Comparison of ENCODE assay signal across 9 mouse cellular contexts in the genomic region with DNA sequence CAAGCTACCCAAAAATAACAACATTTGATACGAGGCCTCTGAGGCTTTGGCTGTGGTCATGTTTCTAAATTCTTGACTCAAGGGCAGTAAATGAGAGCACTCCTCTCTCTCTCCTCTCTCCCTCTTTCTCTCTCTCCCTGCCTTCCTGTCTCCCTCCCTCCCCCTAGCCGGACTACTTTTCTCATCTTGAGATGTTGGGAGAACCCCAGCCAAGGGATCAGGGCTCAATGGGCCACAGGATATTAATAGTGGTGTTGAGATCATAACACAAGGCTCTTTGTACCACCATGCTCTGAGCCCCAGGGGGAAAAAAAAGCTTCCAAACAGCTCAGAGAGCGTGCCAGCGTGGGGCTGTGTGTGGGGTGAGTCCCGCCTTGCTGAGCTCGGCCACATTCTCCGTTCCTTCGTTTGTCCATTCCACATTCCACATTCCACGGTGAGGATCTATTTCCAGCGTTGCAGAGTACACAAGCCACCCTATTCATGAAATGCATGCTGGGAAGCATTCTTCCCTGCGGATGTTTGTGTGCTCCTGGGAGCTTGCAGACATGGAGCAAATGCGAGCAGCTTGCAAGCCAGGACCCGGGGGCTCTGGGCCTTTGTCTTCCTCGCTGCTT. TPM values are rescaled to one million over a fixed set of nuclear protein-coding genes. Genes with fewer than 3 reads are reported as not detected.
DNase-seq lines count a peak whose midpoint lies in the region; ATAC-seq and TF ChIP-seq lines count a peak whose summit lies in the region.
"Had no signal": no experiment of that assay in that cellular context is flagged by ENCODE, and none has a peak within 500 bp of the region (broad histone marks: within the 10 kb centered on the region; RNA-seq: fewer than 3 reads in every experiment).

No protein-coding gene starts in this region.

- peak overlapping the region; percentile 66 for H3K27ac ChIP-seq in liver, postnatal 0 days (ENCODE audit: low read depth)
- no peak overlapping the region for H3K27ac ChIP-seq in liver, embryonic 12.5 days
- peak overlapping the region; percentile 87 for H3K27ac ChIP-seq in embryonic facial prominence, embryonic 12.5 days
- H3K27ac ChIP-seq in lung, embryonic 16.5 days (ENCODE audit: low read length), result peak overlapping the region; percentile 95
- H3K27ac ChIP-seq: liver, embryonic 14.5 days had no signal

- H3K9me3 ChIP-seq in liver, postnatal 0 days (ENCODE audit: low read length), result no peaks in the 10 kb centered on the region
- H3K9me3 ChIP-seq in liver, embryonic 12.5 days (replicated peaks), result no peaks in the 10 kb centered on the region
- H3K9me3 ChIP-seq in embryonic facial prominence, embryonic 12.5 days, result no peaks in the 10 kb centered on the region
- no peaks in the 10 kb centered on the region for H3K9me3 ChIP-seq in lung, embryonic 16.5 days (ENCODE audit: control insufficient read depth, low read length)

- 43% methylated on average over 14 of the region's 14 CpGs for WGBS in liver, postnatal 0 days (ENCODE audit: insufficient replicate concordance)
- 43% methylated on average over 14 of the region's 14 CpGs for WGBS in liver, embryonic 12.5 days (ENCODE audit: insufficient replicate concordance)
- 4% methylated on average over 14 of the region's 14 CpGs for WGBS in embryonic facial prominence, embryonic 12.5 days
- WGBS in lung, embryonic 16.5 days, result 3% methylated on average over 14 of the region's 14 CpGs

- H3K4me1 ChIP-seq in liver, postnatal 0 days (ENCODE audit: insufficient read depth), result peaks cover 36% of the 10 kb centered on the region
- peaks cover 12% of the 10 kb centered on the region for H3K4me1 ChIP-seq in liver, embryonic 12.5 days
- H3K4me1 ChIP-seq in embryonic facial prominence, embryonic 12.5 days, result peaks cover 31% of the 10 kb centered on the region
- H3K4me1 ChIP-seq in lung, embryonic 16.5 days (replicated peaks; ENCODE audit: control insufficient read depth, insufficient read depth, low read length), result peaks cover 22% of the 10 kb centered on the region

- H3K36me3 ChIP-seq in liver, postnatal 0 days (replicated peaks; ENCODE audit: insufficient read depth, low read length), result no peaks in the 10 kb centered on the region
- H3K36me3 ChIP-seq in liver, embryonic 12.5 days, result no peaks in the 10 kb centered on the region
- H3K36me3 ChIP-seq in embryonic facial prominence, embryonic 12.5 days, result no peaks in the 10 kb centered on the region
- no peaks in the 10 kb centered on the region for H3K36me3 ChIP-seq in lung, embryonic 16.5 days (ENCODE audit: control insufficient read depth, insufficient read depth, low read length)

- DNase-seq in liver, postnatal 0 days, result no peak
- peak; percentile 83 to 86 for DNase-seq in heart, adult 9 months (ENCODE audit: low spot score in 2 of 2)
- DNase-seq in kidney, adult 9 months, result peak; percentile 60
- peak; percentile 32 to 50 for DNase-seq in right cerebral cortex, postnatal 36 days (ENCODE audit: low spot score in 2 of 2)
- DNase-seq in spleen, postnatal 10 days (ENCODE audit: low spot score in 2 of 2), result no peak

- no peaks in the 10 kb centered on the region for H3K27me3 ChIP-seq in liver, postnatal 0 days (ENCODE audit: insufficient read depth, low read length)
- no peaks in the 10 kb centered on the region for H3K27me3 ChIP-seq in liver, embryonic 12.5 days (replicated peaks)
- no peaks in the 10 kb centered on the region for H3K27me3 ChIP-seq in embryonic facial prominence, embryonic 12.5 days
- H3K27me3 ChIP-seq in lung, embryonic 16.5 days (ENCODE audit: control insufficient read depth, insufficient read depth, low read depth, low read length), result no peaks in the 10 kb centered on the region

- 0 out of 2 replicates have a peak overlapping the region, but pooled peaks have one; percentile 23 for H3K4me2 ChIP-seq in liver, postnatal 0 days (ENCODE audit: low read depth, low read length)
- no peak overlapping the region for H3K4me2 ChIP-seq in liver, embryonic 12.5 days
- H3K4me2 ChIP-seq in embryonic facial prominence, embryonic 12.5 days (replicated peaks), result peak overlapping the region; percentile 21
- peak overlapping the region; percentile 24 for H3K4me2 ChIP-seq in lung, embryonic 16.5 days (ENCODE audit: low read depth, low read length)

- H3K9ac ChIP-seq in liver, postnatal 0 days (replicated peaks), result no peak overlapping the region; the same call in 1 of the 2 replicates
- no peak overlapping the region for H3K9ac ChIP-seq in liver, embryonic 12.5 days
- no peak overlapping the region for H3K9ac ChIP-seq in embryonic facial prominence, embryonic 12.5 days
- H3K9ac ChIP-seq in lung, embryonic 16.5 days (ENCODE audit: low read length), result peak overlapping the region; percentile 48
- H3K9ac ChIP-seq: liver, embryonic 14.5 days had no signal

- no peak for ATAC-seq in liver, postnatal 0 days
- no peak for ATAC-seq in liver, embryonic 12.5 days
- peak; percentile 66 for ATAC-seq in embryonic facial prominence, embryonic 12.5 days (ENCODE audit: insufficient number of reproducible peaks, insufficient read depth, low FRiP score, low TSS enrichment)
- ATAC-seq in lung, embryonic 16.5 days (ENCODE audit: low read depth), result peak; percentile 88

- no peak for TF ChIP-seq CTCF in liver, postnatal 0 days (IDR thresholded peaks at IDR 0.05; ENCODE audit: low read depth)

- no peak overlapping the region for H3K4me3 ChIP-seq in liver, postnatal 0 days (ENCODE audit: low read depth, low read length)
- H3K4me3 ChIP-seq in liver, embryonic 12.5 days, result no peak overlapping the region
- no peak overlapping the region for H3K4me3 ChIP-seq in embryonic facial prominence, embryonic 12.5 days
- 0 out of 2 replicates have a peak overlapping the region, but pooled peaks have one; percentile 8 for H3K4me3 ChIP-seq in lung, embryonic 16.5 days (ENCODE audit: low read length)

- TF ChIP-seq EP300 in liver, postnatal 0 days (IDR thresholded peaks at IDR 0.05; ENCODE audit: low read depth), result no peak

RNA-seq across cellular contexts. Expression of a gene that starts 27.2 kb away (rescaled TPM):
- polyA plus RNA-seq in liver, postnatal 0 days (2015; fragmentation: Nextera tagmentation; extraction: Ambion mirVana), result 5.0 and 6.2 TPM in 2 replicates
- 5.5 and 5.6 TPM in 2 replicates for polyA plus RNA-seq in liver, embryonic 12.5 days (2016; fragmentation: Nextera tagmentation; extraction: Ambion mirVana)
- polyA plus RNA-seq in embryonic facial prominence, embryonic 12.5 days (2016; fragmentation: Nextera tagmentation; extraction: Ambion mirVana), result 11.5 and 12.0 TPM in 2 replicates
- 11.7 and 12.8 TPM in 2 replicates for polyA plus RNA-seq in lung, embryonic 16.5 days (2015; fragmentation: Nextera tagmentation; extraction: Ambion mirVana)

Comparison
In these comparisons a context has a peak if more than half of its experiments do, and no peak if none do; other contexts are left out.
1. ATAC-seq: peak in embryonic facial prominence, embryonic 12.5 days (single experiment) and lung, embryonic 16.5 days (single experiment); none in liver, postnatal 0 days (single experiment) and liver, embryonic 12.5 days (single experiment).
2. DNase-seq: peak in heart, adult 9 months (2 of 2), kidney, adult 9 months (single experiment) and right cerebral cortex, postnatal 36 days (2 of 2); none in liver, postnatal 0 days (single experiment) and spleen, postnatal 10 days (0 of 2).